Mouse (Mus musculus) lung, postnatal 0 days (tissue): ENCODE data around the gene 4931406P16Rik.

Experiments used
- CTCF ChIP-seq: IDR thresholded peaks from 2 replicates; pipeline ENCODE4 v1.5.1; 2016; ENCODE audit warnings: antibody characterized with exemption, mild to moderate bottlenecking
- EP300 ChIP-seq: IDR thresholded peaks from 2 replicates; pipeline ENCODE4 v1.6.1; 2016; ENCODE audit warnings: antibody characterized with exemption, mild to moderate bottlenecking, control low read depth

DNA sequence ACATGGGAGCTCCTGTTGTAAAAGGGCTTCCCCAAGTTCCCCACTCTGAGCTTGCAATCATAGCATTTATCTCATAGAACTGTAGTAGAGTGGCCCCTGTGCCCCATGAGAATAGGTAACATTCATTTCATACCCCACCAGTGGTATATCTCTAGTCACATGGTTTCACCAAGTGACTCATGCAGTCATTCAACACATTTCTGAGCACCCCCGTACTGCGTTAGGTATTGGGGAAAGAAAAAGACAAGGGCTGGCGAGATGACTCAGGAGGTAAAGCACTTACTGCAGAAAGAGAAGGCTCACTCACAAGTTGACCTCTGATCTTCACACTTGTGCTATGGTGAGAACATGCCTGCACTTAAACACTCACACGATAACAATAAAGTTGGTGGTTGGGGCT lies 8.6 kb upstream of the 4931406P16Rik start:
- TF ChIP-seq EP300 (no peak), CTCF (no peak)
